Mouse (Mus musculus) adipocyte (in vitro differentiated cells): ENCODE data around the gene Ikzf1.
A peak's percentile ranks its signal among the peaks of the same experiment; 100 is the strongest.

Experiments
- DNase-seq: peaks from one replicate; pipeline ENCODE4 v3.0.0-alpha.2; 2016; ENCODE audit warnings: low spot score

Gene Ikzf1

DNA sequence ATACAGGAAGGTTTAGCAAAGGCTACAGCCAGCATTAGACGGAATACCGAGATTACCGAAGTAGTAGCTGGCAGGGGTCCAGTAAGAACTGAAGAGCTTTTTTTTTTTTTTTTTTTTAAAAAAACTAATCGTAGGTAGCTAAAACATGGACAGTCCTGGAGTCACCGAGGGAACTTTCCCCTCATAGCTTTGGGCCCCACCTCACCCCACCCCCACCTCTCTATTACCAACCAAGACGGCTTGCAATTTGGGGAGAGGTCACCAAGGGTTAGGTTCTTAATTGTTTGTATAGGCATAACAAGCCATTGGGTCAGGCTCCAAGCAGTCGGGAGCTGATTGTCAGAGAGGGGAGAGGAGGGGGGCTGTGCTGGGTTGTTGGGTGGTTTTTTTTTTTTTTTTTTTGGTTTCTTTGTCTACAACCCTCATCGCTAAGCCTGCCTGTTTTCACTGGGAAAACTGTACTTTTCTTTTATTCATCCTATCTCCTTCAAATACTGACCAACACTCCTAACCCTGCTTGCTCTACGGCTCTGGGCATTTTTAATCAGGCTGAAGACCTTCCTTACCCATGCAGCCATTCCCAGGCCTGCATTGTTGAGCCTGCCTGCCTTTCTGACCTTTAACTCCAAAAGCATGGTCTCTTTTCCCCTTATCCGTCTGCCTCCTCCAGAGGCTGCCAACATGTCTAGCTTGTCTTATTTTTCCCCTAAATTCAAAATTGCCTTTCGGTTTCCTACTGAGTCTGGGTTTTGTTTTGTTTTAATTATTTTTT lies 124.8 kb downstream of the Ikzf1 start:
- peak; percentile 42 for DNase-seq

DNA sequence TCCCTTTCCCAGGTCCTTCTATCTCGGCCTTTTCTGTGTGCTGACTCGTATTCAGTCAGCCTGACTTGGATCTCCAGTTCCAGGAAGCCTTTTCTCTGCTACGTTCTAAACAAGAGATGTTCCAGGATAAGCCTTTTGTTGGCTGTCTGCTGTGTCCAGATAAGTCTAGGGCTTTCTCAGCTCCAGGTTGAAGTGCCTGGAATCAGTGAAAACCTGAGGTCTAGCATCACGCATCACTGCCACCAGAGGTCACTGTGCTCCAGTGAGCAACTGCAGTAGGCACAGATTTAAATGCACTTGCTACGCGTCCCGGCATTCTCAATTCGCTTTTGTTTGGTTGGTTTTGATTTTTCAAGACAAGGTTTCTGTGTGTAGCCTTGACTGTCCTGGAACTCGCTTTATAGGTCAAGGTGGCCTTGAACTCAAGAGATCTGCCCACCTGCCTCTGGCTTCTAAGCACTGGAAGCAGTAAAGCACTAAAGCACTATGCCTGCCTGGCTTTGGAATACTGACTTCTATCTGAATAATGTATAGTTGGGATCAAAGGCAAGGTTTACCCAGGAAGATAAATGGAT lies 127.2 kb downstream of the Ikzf1 start:
- peak; percentile 84 for DNase-seq

DNA sequence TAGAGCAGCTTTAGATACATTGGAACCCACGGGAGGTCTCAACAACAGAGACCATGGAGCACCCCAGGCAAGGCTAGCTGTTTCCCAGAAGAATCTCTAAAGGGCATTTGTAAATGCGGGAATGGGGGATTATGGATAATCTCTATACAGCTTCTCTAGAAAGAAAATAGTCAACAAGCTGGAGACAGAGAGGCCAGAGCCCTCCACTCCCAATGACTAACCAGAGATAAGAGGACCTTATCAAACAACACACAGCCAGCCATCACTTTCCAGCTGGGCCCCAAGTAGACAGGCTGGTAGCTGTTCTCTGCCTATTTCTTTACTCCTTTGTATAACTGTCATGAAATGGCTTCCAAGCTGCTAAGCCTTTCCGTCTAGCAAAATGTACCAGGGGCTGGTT lies 130.9 kb downstream of the Ikzf1 start:
- DNase-seq, result no peak

DNA sequence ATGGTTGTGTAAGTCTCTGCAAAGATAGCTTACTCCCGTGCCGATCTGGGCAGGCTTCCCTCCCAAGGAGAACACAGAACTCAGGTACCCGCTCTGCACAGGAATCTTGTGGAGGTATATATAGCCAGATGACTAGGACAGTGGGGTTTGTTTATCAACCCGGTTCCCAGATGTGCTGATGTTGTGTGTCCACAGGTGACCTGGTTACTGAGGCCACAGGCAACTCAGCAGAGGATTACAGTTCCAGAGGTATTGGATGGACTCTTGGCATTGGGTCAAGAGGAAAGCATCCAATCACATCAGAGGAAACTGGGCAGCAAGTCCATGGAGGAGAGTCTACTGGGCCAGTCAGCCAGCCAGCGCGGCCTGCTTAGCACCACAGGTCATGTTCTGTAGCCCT lies 134.0 kb downstream of the Ikzf1 start:
- DNase-seq, result no peak

DNA sequence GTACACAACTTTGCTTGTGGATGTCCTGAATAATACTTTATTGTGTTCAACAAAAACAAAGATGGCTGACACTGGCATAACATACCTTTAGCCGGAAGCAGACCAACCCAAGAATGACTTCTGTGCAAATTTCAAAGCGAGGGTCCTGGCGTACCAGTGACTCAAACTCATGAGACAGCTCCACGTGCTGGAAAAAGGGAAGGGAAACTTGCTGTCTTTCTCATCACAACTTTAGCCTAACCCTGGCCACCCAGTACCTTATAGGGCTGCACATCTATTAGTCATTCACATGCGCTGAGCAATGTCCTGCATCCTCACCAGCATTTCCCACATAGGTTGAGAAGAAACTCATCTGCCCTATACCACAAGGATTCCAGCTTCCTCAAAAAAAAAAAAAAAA lies 134.4 kb downstream of the Ikzf1 start:
- DNase-seq, result no peak

DNA sequence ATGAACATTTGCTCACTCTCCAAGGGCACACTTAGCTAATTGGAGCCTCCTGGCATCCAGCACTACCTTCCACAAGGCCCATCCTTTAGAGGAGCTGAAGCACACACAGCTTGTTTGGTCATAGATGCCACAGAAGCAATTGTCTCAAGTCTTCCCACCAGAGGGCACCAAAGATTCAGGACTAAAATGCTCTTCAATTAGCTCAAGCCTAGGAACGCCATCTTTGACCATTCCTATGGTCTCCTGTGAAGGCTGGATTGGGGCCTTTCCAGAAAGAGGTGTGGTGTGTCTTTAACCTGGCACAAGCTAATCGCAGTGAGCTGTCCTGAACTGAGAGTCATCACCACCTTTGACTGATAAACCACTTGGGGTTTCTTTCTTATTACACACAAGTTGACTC lies 135.4 kb downstream of the Ikzf1 start:
- peak; percentile 97 for DNase-seq

DNA sequence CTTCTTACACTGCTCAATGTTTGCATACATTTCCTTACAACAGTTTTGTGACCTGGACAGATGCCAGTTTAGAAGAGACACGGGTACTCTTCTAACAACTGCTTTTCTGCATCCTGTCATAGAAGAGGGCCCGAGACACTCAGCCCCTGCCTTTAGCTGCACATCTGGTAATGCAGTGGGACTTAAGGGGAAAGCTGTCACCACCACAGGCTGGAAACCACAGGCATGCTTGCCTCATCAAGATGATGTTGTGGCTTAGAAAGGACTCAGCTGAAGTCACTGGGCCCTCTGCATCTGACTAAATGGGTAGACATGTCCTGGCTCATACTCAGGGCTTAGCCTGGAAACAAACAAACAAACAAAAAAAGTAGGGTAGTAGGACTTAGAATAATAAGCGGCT lies 135.9 kb downstream of the Ikzf1 start:
- DNase-seq, result peak; percentile 53

DNA sequence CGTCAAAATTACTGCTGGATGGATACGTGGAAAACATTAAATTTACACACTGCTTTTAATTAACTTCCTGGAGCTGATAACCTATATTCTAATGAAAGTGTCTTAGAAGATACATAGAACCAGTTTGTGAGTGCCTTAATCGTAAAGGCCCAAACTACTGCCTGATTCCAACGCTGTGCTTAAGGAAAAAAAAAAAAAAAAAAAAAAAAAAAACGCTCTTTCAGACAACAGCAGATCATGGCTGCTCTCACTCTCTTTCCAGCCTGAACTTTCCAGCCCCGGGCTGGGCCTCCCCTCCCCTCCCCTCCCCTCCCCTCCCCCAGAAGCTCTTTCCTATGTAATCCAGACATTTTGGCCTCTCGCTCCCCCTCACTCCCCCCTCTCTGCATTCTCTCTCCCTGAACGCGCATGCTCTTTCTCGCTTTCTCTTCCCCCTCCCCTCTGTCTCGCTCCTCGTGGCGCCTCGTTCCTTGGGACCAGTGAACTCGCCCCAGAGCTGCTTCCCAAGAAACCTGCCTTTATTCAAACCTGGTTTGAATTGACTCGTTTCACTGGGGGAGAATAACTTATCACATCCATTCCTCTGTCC lies 136.7 kb downstream of the Ikzf1 start:
- no peak for DNase-seq
